Mouse (Mus musculus) left cerebral cortex, adult 8-10 months (tissue): ENCODE measurements at regions not wholly inside any gene's neighbourhood (a gene's known extent, or its start where the extent isn't known, plus 50 kb on each side); places are given as distances from the start of the nearest gene placed in this dataset.

Experiments
- DNase-seq, 2 experiments: peaks; one replicate each; pipeline ENCODE4 v3.0.0; 2022; ENCODE audit warnings: low spot score in 2 of 2

DNA sequence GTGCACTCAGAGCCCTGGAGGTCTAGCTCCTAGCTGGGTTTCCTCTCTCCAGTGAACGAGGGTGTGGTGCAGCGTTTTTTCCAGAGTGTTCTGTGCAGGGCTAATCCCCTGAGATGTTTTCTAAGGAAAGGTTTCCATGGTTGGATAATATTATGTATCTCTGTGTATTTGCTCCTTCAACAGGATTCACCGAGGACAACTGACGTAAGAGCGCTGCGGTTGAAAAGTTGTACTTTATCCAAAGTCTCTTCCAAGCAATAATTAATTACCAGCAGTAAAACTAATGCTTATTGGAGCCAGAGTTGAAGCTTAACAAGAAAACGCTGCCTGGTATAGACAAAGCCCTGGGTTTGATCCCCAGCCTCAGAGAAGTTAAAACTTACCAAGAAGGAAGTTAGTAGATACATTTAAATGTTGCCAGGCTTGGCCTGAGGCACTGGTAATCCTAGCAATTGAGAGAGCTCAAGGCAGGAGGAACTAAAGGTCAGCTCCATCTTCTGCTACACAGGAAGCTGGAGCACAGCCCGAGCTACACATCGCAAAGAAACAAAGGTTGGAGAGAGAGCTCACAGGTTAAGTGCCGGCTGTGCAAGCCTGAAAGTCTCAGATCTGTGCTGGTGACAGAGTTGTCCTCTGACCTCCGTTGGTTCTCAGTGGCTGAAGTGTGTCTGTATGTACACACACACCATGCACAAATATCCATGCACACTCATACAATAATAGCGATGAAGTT, 51.2 kb upstream of the Rap1b start:
- DNase-seq: no peak

GRCm38 (mm10) chr10:117897766-117898165, 51.9 kb upstream of the Rap1b start:
- DNase-seq: no peak

GRCm38 (mm10) chr10:117898391-117898790, 52.6 kb upstream of the Rap1b start:
- DNase-seq: no peak

GRCm38 (mm10) chr10:117899410-117899935, 53.6 kb upstream of the Rap1b start:
- DNase-seq: no peak

GRCm38 (mm10) chr10:117905666-117906266, 59.9 kb upstream of the Rap1b start:
- DNase-seq: peak; percentile 12 to 36

- peak; percentile 40 to 81 for DNase-seq
These were observed 60.5 kb upstream of the Rap1b start for GRCm38 (mm10) chr10:117906267-117906811.

- no peak for DNase-seq
These were observed 62.3 kb upstream of the Rap1b start for GRCm38 (mm10) chr10:117908079-117908675.

DNA sequence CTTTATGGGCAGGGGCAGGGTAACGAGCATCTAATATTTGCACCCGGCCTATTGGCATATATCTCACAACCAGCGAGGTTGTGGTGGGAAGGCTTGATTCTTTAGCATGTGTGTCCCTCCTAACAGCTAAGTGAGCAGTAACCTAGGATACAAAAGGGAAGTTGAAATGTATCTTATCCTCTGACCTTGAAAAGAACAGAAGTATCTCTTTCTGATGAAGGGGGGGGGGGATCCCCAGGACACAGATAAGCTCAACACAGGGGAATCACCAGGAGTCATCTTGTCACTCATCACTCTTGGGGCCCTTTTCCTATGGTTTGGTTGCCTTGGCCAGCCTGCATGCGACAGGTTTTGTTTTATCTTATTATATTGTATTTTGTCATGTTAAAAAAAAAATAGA, 63.3 kb upstream of the Rap1b start:
- no peak for DNase-seq

DNA sequence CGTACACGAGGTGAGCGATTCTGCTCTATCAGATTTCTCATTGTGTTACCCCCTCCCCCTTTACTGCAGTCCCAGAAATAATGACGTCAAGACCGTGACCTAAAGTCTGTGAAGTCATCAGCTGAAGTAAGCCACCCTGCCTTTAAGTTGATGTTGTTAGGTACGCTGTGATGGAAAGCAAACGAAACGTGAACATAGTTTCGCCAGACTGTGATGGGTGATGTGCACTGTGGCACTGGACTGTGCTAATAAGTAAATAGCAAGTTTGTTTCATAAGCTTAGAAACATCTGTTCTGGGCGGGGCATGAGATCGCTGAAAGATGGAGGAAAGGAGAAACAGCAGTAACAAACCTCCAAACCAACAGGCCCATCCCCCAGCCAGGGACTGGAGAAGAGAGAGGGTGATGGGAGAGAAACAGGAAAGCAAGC, 64.0 kb upstream of the Rap1b start:
- DNase-seq: no peak

- DNase-seq: no peak
These were observed 64.6 kb upstream of the Rap1b start for GRCm38 (mm10) chr10:117910426-117910825.

DNA sequence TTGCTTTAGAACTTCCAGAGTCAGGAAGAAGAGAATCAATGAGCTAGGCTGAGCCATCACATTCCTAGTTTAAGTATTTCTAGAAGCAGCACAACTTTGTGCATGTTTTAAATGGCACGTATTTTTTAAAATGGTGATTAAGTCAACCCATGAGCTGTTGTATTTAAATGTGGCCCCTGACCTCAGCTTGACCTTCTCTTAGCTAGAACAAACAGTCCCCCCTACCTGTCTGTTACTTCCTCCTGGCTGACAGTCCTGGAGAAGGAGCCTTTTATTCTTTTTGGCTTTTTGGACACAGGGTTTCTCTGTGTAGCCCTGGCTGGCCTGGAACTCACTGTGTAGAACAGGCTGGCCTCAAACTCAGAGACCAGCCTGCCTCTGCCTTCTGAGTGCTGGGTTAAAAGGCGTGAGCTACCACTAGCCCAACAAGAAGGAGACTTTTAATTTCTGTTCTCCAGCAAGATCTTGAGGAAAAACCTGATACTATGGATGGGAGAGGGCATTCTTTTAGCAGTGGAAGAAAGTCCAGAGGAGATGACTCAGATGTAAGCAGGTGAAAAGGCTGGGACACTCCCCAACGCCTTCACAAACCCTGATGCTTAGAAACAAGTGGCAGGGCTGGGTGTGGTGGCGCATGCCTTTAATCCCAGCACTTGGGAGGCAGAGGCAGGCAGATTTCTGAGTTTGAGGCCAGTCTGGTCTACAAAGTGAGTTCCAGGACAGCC, 69.3 kb upstream of the Rap1b start:
- no peak for DNase-seq

- peak in 1 of 2 experiments; percentile 36 for DNase-seq
These were observed 70.4 kb upstream of the Rap1b start for GRCm38 (mm10) chr10:117916280-117916679.

GRCm38 (mm10) chr10:117917870-117918269, 72.0 kb upstream of the Rap1b start:
- DNase-seq: no peak

- DNase-seq: no peak
These were observed 72.8 kb upstream of the Rap1b start for GRCm38 (mm10) chr10:117918616-117919015.

DNA sequence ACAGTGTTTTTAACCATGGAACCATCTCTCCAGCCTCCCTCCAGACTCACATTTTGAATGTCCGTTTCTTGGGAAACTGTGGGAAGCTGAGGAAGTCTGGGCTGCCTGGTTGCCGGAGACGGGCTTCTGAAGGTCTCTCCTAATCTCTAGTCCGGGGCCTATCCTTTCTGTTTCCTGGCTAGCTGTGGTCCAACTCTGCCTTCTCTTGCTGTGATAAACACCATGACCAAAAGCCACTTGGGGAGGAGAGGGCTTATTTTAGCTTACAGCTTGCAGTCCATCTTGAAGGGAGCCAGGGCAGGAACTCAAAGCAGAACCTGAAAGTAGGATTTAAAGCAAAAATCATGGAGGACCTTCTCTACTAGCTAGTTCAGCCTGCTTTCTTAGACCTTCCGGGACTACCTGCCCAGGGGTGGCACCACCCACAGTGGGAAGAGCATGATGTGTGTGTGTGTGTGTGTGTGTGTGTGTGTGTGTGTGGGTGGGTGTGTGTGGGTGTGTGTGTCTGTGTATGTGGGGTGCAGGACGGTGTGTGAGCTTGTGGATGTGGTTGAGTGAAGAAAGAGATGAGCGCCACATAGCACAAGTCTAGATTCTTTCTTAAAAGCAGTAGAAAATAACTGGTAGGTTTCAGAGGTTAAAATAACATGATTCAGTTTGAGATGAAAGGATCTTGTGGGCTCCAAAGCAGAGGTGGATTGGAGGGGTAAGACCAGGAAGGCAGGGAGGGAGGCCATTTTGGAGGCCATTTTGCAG, 73.5 kb upstream of the Rap1b start:
- DNase-seq: no peak

DNA sequence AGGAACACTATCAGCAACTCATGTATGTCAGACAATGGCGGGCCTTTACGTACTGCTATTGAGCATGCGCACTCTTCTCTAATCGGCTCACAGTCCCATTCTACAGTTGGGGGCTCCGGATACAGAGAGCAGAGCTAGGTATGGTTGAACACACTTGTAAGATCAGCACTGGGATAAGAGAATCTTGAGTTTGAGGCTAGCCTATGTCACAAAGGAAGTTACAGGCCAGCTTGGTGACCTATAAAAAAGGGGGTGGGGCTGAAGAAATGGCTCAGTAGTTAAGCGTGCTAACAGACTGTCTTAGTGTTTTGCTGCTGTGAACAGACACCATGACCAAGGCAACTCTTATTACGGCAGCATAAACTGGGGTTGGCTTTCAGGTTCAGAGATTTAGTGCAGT, 79.4 kb upstream of the Rap1b start:
- no peak for DNase-seq

DNA sequence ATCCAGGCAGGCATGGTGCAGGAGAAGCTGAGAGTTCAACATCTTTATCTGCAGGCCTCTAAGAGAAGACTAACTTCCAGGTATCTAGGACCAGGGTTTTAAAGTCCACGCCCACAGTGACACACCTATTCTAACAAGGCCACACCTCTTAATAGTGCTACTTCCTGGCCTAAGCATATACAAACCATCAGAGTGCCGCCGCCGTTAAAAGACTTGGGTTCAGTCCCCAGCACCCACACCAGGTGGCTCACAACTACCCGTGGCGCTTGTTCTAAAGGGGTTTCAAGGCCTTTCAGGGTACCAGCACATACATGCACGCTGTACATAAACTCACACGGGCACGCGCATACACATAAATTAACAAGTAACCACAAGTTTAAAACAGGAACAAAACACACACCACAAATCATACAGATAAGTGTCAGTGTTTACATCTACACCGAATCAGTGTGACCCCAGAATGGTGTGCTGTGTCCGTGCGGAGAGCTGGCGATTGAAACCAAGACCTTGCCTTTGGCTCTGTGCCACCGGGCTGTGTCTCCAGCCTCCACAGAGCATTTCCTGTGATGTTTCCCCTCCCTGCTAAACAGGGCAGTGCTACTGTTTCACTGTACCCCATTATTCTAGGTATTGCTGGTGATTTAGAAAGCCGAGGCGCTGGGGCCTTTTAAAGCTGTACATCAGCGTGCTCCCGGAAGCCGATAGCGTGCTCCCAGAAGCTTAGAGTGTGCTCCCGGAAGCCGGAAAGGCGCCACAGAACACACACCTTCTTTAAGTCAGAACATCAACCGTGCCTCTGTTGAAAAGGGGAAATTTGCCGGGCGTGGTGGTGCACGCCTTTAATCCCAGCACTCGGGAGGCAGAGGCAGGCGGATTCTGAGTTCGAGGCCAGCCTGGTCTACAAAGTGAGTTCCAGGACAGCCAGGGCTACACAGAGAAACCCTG, 80.0 kb upstream of the Rap1b start:
- DNase-seq: no peak

- DNase-seq: no peak
These were observed 83.2 kb upstream of the Rap1b start for GRCm38 (mm10) chr10:117928998-117929397.

DNA sequence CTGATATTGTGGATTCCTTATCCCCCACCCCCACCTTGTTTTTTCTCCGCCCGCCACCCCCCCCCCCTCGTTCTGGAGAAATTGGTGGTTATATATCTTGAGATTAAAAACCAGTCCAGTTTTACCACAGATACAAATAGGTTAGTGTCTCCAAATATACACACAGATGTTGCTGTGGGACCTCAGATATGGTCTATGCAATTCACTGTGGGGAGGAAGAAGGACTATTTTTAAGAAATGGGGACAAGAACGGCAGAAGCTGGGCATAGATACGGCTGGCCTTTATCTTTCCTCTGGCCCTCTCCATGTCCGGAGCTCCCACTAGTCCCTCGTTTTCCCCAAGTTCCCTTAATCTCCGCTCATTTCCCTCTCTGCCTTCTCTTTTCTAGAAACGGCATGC, 89.0 kb upstream of the Rap1b start:
- DNase-seq: no peak

GRCm38 (mm10) chr10:117938717-117939116, 92.9 kb upstream of the Rap1b start:
- no peak for DNase-seq
